Mouse (Mus musculus): ENCODE data around the gene Kxd1. TPM values are rescaled to one million over a fixed set of nuclear protein-coding genes. Genes with fewer than 3 reads are reported as not detected.

Kxd1 gene
- polyA plus RNA-seq, 1 experiment, result 82.2 TPM

- TF ChIP-seq POLR2A (IDR thresholded peaks at IDR 0.05; ENCODE audit: borderline replicate concordance, low read depth, low read length), result no peak; the same call in 1 of the 2 replicates
- peak within 1 kb of the TSS; percentile 34 for H3K27ac ChIP-seq (ENCODE audit: insufficient read depth, low read depth, low read length)
- peaks cover 6% of the 10 kb centered on the region; the same call in 1 of the 2 replicates for H3K4me1 ChIP-seq (ENCODE audit: control insufficient read depth, insufficient read depth, low read length)
- peak within 1 kb of the TSS; percentile 98 for H3K4me3 ChIP-seq (ENCODE audit: insufficient read depth, low read length)
Observed at GRCm38 (mm10) chr8:70476333-70477268, 51.2 kb downstream of the Kxd1 start, which contains the start of gene Klhl26. TSS of gene Klhl26 (minus strand) at chr8:70476968.

GRCm38 (mm10) chr8:70471856-70472255, 55.9 kb downstream of the Kxd1 start:
- Histone ChIP-seq H3K27ac (ENCODE audit: insufficient read depth, low read depth, low read length) (no peak overlapping the region), H3K4me1 (ENCODE audit: control insufficient read depth, insufficient read depth, low read length) (peaks cover 6% of the 10 kb centered on the region; the same call in 1 of the 2 replicates), H3K4me3 (ENCODE audit: insufficient read depth, low read length) (no peak overlapping the region)
- no peak for TF ChIP-seq CTCF (IDR thresholded peaks at IDR 0.05; ENCODE audit: low read depth, low read length)
- TF ChIP-seq POLR2A (IDR thresholded peaks at IDR 0.05; ENCODE audit: borderline replicate concordance, low read depth, low read length), result no peak

GRCm38 (mm10) chr8:70469938-70470337, 57.8 kb downstream of the Kxd1 start:
- Histone ChIP-seq H3K4me1 (ENCODE audit: control insufficient read depth, insufficient read depth, low read length) (no peaks in the 10 kb centered on the region; the same call in 1 of the 2 replicates), H3K4me3 (ENCODE audit: insufficient read depth, low read length) (no peak overlapping the region), H3K27ac (ENCODE audit: insufficient read depth, low read depth, low read length) (no peak overlapping the region)
- TF ChIP-seq POLR2A (IDR thresholded peaks at IDR 0.05; ENCODE audit: borderline replicate concordance, low read depth, low read length) (no peak), CTCF (IDR thresholded peaks at IDR 0.05; ENCODE audit: low read depth, low read length) (no peak)

GRCm38 (mm10) chr8:70469295-70469916, 58.4 kb downstream of the Kxd1 start:
- no peak for TF ChIP-seq POLR2A (IDR thresholded peaks at IDR 0.05; ENCODE audit: borderline replicate concordance, low read depth, low read length)
- no peak for TF ChIP-seq CTCF (IDR thresholded peaks at IDR 0.05; ENCODE audit: low read depth, low read length)
- H3K4me1 ChIP-seq (ENCODE audit: control insufficient read depth, insufficient read depth, low read length), result no peaks in the 10 kb centered on the region; the same call in 1 of the 2 replicates
- H3K27ac ChIP-seq (ENCODE audit: insufficient read depth, low read depth, low read length), result no peak overlapping the region
- H3K4me3 ChIP-seq (ENCODE audit: insufficient read depth, low read length), result no peak overlapping the region

GRCm38 (mm10) chr8:70468733-70469132, 59.0 kb downstream of the Kxd1 start:
- Histone ChIP-seq H3K4me3 (ENCODE audit: insufficient read depth, low read length) (no peak overlapping the region), H3K4me1 (ENCODE audit: control insufficient read depth, insufficient read depth, low read length) (no peaks in the 10 kb centered on the region; the same call in 1 of the 2 replicates), H3K27ac (ENCODE audit: insufficient read depth, low read depth, low read length) (no peak overlapping the region)
- TF ChIP-seq CTCF (IDR thresholded peaks at IDR 0.05; ENCODE audit: low read depth, low read length), result no peak
- no peak for TF ChIP-seq POLR2A (IDR thresholded peaks at IDR 0.05; ENCODE audit: borderline replicate concordance, low read depth, low read length)

- Histone ChIP-seq H3K4me3 (ENCODE audit: insufficient read depth, low read length) (no peak overlapping the region), H3K4me1 (ENCODE audit: control insufficient read depth, insufficient read depth, low read length) (no peaks in the 10 kb centered on the region; the same call in 1 of the 2 replicates), H3K27ac (ENCODE audit: insufficient read depth, low read depth, low read length) (no peak overlapping the region)
- TF ChIP-seq CTCF (IDR thresholded peaks at IDR 0.05; ENCODE audit: low read depth, low read length), result no peak
Observed at GRCm38 (mm10) chr8:70467907-70468306, 59.8 kb downstream of the Kxd1 start.

- Histone ChIP-seq H3K4me3 (ENCODE audit: insufficient read depth, low read length) (no peak overlapping the region), H3K27ac (ENCODE audit: insufficient read depth, low read depth, low read length) (no peak overlapping the region), H3K4me1 (ENCODE audit: control insufficient read depth, insufficient read depth, low read length) (no peaks in the 10 kb centered on the region)
- no peak for TF ChIP-seq CTCF (IDR thresholded peaks at IDR 0.05; ENCODE audit: low read depth, low read length)
- TF ChIP-seq POLR2A (IDR thresholded peaks at IDR 0.05; ENCODE audit: borderline replicate concordance, low read depth, low read length), result no peak
Observed at GRCm38 (mm10) chr8:70467229-70467725, 60.5 kb downstream of the Kxd1 start.

- Histone ChIP-seq H3K4me3 (ENCODE audit: insufficient read depth, low read length) (no peak overlapping the region), H3K27ac (ENCODE audit: insufficient read depth, low read depth, low read length) (no peak overlapping the region), H3K4me1 (ENCODE audit: control insufficient read depth, insufficient read depth, low read length) (peaks cover 3% of the 10 kb centered on the region; the same call in 1 of the 2 replicates)
- TF ChIP-seq POLR2A (IDR thresholded peaks at IDR 0.05; ENCODE audit: borderline replicate concordance, low read depth, low read length), result no peak
- TF ChIP-seq CTCF (IDR thresholded peaks at IDR 0.05; ENCODE audit: low read depth, low read length), result no peak
Observed at GRCm38 (mm10) chr8:70466771-70467170, 61.0 kb downstream of the Kxd1 start.

GRCm38 (mm10) chr8:70466305-70466704, 61.5 kb downstream of the Kxd1 start:
- no peak overlapping the region for H3K27ac ChIP-seq (ENCODE audit: insufficient read depth, low read depth, low read length)
- TF ChIP-seq POLR2A (IDR thresholded peaks at IDR 0.05; ENCODE audit: borderline replicate concordance, low read depth, low read length) (no peak), CTCF (IDR thresholded peaks at IDR 0.05; ENCODE audit: low read depth, low read length) (no peak)
- H3K4me1 ChIP-seq (ENCODE audit: control insufficient read depth, insufficient read depth, low read length), result peaks cover 3% of the 10 kb centered on the region; the same call in 1 of the 2 replicates
- no peak overlapping the region for H3K4me3 ChIP-seq (ENCODE audit: insufficient read depth, low read length)
